Mouse (Mus musculus) heart, embryonic 13.5 days (tissue): Measurements from ENCODE around the gene Cpne9. TPM values are rescaled to one million over a fixed set of nuclear protein-coding genes. Genes with fewer than 3 reads are reported as not detected.

Source experiments
- ATAC-seq: fragments of 200-750 bp; cut with Nextera tagmentation; 2 replicates; pipeline ENCODE4 v1.8.0; 2017; ENCODE audit warnings: moderate TSS enrichment; ENCODE audit not compliant: insufficient number of reproducible peaks, low FRiP score, low TSS enrichment; ENCODE audit errors: extremely low read depth
- H3K27ac ChIP-seq: fragments of 300-500 bp; sonication (generic); replicated peaks from 2 replicates; pipeline ENCODE4 v1.5.1; 2015; ENCODE audit warnings: moderate library complexity, mild to moderate bottlenecking, inconsistent platforms
- H3K27me3 ChIP-seq: fragments of 300-500 bp; sonication (generic); replicated peaks from 2 replicates; pipeline ENCODE4 v1.6.1; 2015; ENCODE audit warnings: mild to moderate bottlenecking, inconsistent platforms
- H3K36me3 ChIP-seq: fragments of 300-500 bp; sonication (generic); 2 replicates; pipeline ENCODE4 v1.6.1; 2015; ENCODE audit warnings: mild to moderate bottlenecking, inconsistent platforms
- H3K4me1 ChIP-seq: fragments of 300-500 bp; sonication (generic); 2 replicates; pipeline ENCODE4 v1.6.1; 2015; ENCODE audit warnings: inconsistent platforms
- H3K4me2 ChIP-seq: fragments of 300-500 bp; sonication (generic); 2 replicates; pipeline ENCODE4 v1.6.1; 2015; ENCODE audit warnings: inconsistent platforms, mild to moderate bottlenecking, moderate library complexity
- H3K4me3 ChIP-seq: fragments of 300-500 bp; sonication (generic); 2 replicates; pipeline ENCODE4 v1.5.1; 2015; ENCODE audit warnings: moderate library complexity, mild to moderate bottlenecking, inconsistent platforms
- H3K9ac ChIP-seq: fragments of 300-500 bp; sonication (generic); 2 replicates; pipeline ENCODE4 v1.6.1; 2015; ENCODE audit warnings: inconsistent platforms, mild to moderate bottlenecking, moderate library complexity
- H3K9me3 ChIP-seq: fragments of 300-500 bp; sonication (generic); 2 replicates; pipeline ENCODE4 v1.6.1; 2016; ENCODE audit warnings: inconsistent platforms
- WGBS: fragments of 180-500 bp; shearing (Covaris S2); methylation state at CpG from one replicate; pipeline ENCODE4 v1.1.7; 2015; ENCODE audit warnings: mixed read lengths; 5-methylcytosine and 5-hydroxymethylcytosine counted together
- polyA plus RNA-seq: library from polyadenylated mRNA; unstranded; fragments of >200 nt; fragmentation: Nextera tagmentation; extraction: Ambion mirVana; gene quantifications from 2 replicates; pipeline ENCODE4 v1.2.1, GENCODE M21; 2015

Cpne9 gene
- polyA plus RNA-seq, 1 experiment from 2014 or later: not detected

- no peak overlapping the region for H3K9ac ChIP-seq
- H3K27me3 ChIP-seq: peaks cover 16% of the 10 kb centered on the region
- WGBS: 63% methylated on average over 6 of the region's 6 CpGs
- no peaks in the 10 kb centered on the region for H3K36me3 ChIP-seq
- H3K4me2 ChIP-seq: no peak overlapping the region
- no peaks in the 10 kb centered on the region for H3K4me1 ChIP-seq
- H3K27ac ChIP-seq: no peak overlapping the region
- no peak overlapping the region for H3K4me3 ChIP-seq
- no peak for ATAC-seq
- no peaks in the 10 kb centered on the region for H3K9me3 ChIP-seq
Observed at GRCm38 (mm10) chr6:113290346-113290745, 8.2 kb downstream of the Cpne9 start.

- no peak overlapping the region for H3K4me3 ChIP-seq
- no peaks in the 10 kb centered on the region for H3K9me3 ChIP-seq
- no peak overlapping the region for H3K9ac ChIP-seq
- no peak for ATAC-seq
- H3K4me1 ChIP-seq: no peaks in the 10 kb centered on the region
- H3K4me2 ChIP-seq: no peak overlapping the region
- peaks cover 4% of the 10 kb centered on the region for H3K27me3 ChIP-seq
- H3K27ac ChIP-seq: no peak overlapping the region
- no peaks in the 10 kb centered on the region for H3K36me3 ChIP-seq
- 38% methylated on average over 5 of the region's 5 CpGs for WGBS
Observed at GRCm38 (mm10) chr6:113292938-113293337, 10.8 kb downstream of the Cpne9 start.

GRCm38 (mm10) chr6:113296046-113296445 lies 13.9 kb downstream of the Cpne9 start:
- Histone ChIP-seq H3K9ac (no peak overlapping the region), H3K27ac (no peak overlapping the region), H3K9me3 (no peaks in the 10 kb centered on the region), H3K4me1 (no peaks in the 10 kb centered on the region), H3K4me2 (no peak overlapping the region), H3K4me3 (no peak overlapping the region), H3K36me3 (no peaks in the 10 kb centered on the region), H3K27me3 (peaks cover under 1% of the 10 kb centered on the region)
- no peak for ATAC-seq
- 72% methylated on average over 2 of the region's 2 CpGs for WGBS

DNA sequence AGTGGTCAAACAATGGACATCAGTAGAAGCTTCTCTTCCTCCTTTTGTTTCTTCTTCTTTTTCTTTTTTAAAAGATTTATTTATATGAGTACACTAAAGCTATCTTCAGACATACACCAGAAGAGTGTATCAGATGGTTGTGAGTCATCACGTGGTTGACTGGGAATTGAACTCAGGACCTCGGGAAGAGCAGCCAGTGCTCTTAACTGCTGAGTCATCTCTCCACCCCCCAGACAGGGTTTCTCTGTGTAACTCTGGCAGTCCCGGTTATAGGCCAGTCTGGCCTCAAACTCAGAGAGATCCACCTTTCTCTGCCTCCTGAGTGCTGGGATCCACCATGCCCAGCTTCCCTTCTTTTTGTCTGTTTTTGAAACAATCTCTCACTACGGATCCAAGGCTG lies 14.5 kb downstream of the Cpne9 start:
- Histone ChIP-seq H3K9ac (no peak overlapping the region), H3K36me3 (no peaks in the 10 kb centered on the region), H3K4me2 (no peak overlapping the region), H3K9me3 (no peaks in the 10 kb centered on the region), H3K4me3 (no peak overlapping the region), H3K4me1 (no peaks in the 10 kb centered on the region), H3K27me3 (no peaks in the 10 kb centered on the region; the same call in 1 of the 2 replicates), H3K27ac (no peak overlapping the region)
- 61% methylated on average over 4 of the region's 4 CpGs for WGBS
- ATAC-seq: no peak

- H3K4me2 ChIP-seq: no peak overlapping the region
- no peaks in the 10 kb centered on the region; the same call in 1 of the 2 replicates for H3K27me3 ChIP-seq
- H3K9me3 ChIP-seq: no peaks in the 10 kb centered on the region
- no peak overlapping the region for H3K9ac ChIP-seq
- H3K27ac ChIP-seq: no peak overlapping the region
- 72% methylated on average over 5 of the region's 5 CpGs for WGBS
- ATAC-seq: no peak
- no peaks in the 10 kb centered on the region for H3K36me3 ChIP-seq
- no peak overlapping the region for H3K4me3 ChIP-seq
- H3K4me1 ChIP-seq: peaks cover 11% of the 10 kb centered on the region
Observed at GRCm38 (mm10) chr6:113301350-113301749, 19.2 kb downstream of the Cpne9 start.

- WGBS: 15% methylated on average over 3 of the region's 3 CpGs
- H3K27me3 ChIP-seq: no peaks in the 10 kb centered on the region; the same call in 1 of the 2 replicates
- H3K36me3 ChIP-seq: no peaks in the 10 kb centered on the region
- H3K27ac ChIP-seq: no peak overlapping the region
- H3K9ac ChIP-seq: no peak overlapping the region
- no peak overlapping the region for H3K4me3 ChIP-seq
- H3K4me1 ChIP-seq: peaks cover 11% of the 10 kb centered on the region
- no peak overlapping the region for H3K4me2 ChIP-seq
- no peaks in the 10 kb centered on the region for H3K9me3 ChIP-seq
- no peak for ATAC-seq
Observed at GRCm38 (mm10) chr6:113302258-113302657, 20.2 kb downstream of the Cpne9 start.

DNA sequence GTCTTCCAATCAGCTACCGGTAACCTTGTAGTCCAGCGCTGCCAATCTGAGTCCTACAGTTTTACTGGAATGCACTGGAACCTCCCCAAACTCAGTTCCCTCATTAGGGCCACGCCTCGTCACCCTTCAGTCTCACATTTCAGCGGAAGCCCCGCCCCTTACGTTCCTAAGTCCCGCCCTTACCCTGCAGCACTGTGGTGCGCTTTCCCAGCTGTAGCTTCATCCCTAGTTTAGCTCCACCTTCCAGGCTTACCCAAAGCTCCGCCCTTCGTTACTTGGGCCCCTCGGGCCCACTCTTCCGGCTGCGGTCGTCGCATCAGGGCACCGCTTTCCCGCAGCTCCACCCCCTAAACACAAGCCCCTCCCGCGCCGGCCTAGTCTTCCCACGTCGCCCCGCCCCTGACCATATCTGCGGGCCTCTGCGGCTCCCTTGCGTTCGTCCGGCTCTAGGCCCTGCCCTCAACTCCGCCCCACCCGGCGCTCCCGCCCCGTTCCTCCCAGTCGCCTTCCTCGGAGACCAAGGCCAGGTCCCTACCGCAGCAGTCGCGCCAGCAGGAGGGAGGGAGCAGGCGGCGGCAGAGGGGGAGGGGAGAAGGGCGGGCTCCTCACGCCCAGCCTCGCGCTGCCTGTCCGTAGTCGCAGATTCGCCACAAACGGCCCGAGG lies 24.3 kb downstream of the Cpne9 start:
- Histone ChIP-seq H3K36me3 (peaks cover 16% of the 10 kb centered on the region), H3K4me3 (peak overlapping the region; percentile 98), H3K4me2 (peak overlapping the region; percentile 100), H3K27me3 (no peaks in the 10 kb centered on the region; the same call in 1 of the 2 replicates), H3K9ac (peak overlapping the region; percentile 99), H3K4me1 (peaks cover 35% of the 10 kb centered on the region), H3K9me3 (no peaks in the 10 kb centered on the region), H3K27ac (peak overlapping the region; percentile 99)
- WGBS: 1% methylated on average over 50 of the region's 50 CpGs
- ATAC-seq: peak; percentile 96

GRCm38 (mm10) chr6:113306986-113307349 lies 24.9 kb downstream of the Cpne9 start, which contains the start of gene Brpf1:
TSS of gene Brpf1 (plus strand) at chr6:113307137.
- peaks cover 35% of the 10 kb centered on the region for H3K4me1 ChIP-seq
- H3K27me3 ChIP-seq: no peaks in the 10 kb centered on the region; the same call in 1 of the 2 replicates
- peak within 1 kb of the TSS; percentile 98 for H3K4me3 ChIP-seq
- H3K9me3 ChIP-seq: no peaks in the 10 kb centered on the region
- peaks cover 19% of the 10 kb centered on the region for H3K36me3 ChIP-seq
- H3K4me2 ChIP-seq: peak within 1 kb of the TSS; percentile 100
- ATAC-seq: peak; percentile 21; the same call in 1 of the 2 replicates
- peak within 1 kb of the TSS; percentile 99 for H3K9ac ChIP-seq
- H3K27ac ChIP-seq: peak within 1 kb of the TSS; percentile 99
- 1% methylated on average over 32 of the region's 32 CpGs for WGBS

- no peak for ATAC-seq
- H3K27ac ChIP-seq: peak overlapping the region; percentile 99
- H3K4me3 ChIP-seq: peak overlapping the region; percentile 98
- peak overlapping the region; percentile 100 for H3K4me2 ChIP-seq
- under 1% methylated on average over 34 of the region's 34 CpGs for WGBS
- no peaks in the 10 kb centered on the region; the same call in 1 of the 2 replicates for H3K27me3 ChIP-seq
- peak overlapping the region; percentile 99 for H3K9ac ChIP-seq
- H3K9me3 ChIP-seq: no peaks in the 10 kb centered on the region
- peaks cover 35% of the 10 kb centered on the region for H3K4me1 ChIP-seq
- peaks cover 25% of the 10 kb centered on the region for H3K36me3 ChIP-seq
Observed at GRCm38 (mm10) chr6:113307481-113308121, 25.5 kb downstream of the Cpne9 start.

GRCm38 (mm10) chr6:113308141-113308540 lies 26.0 kb downstream of the Cpne9 start:
- peak overlapping the region; percentile 98 for H3K4me3 ChIP-seq
- H3K9ac ChIP-seq: peak overlapping the region; percentile 99
- peak overlapping the region; percentile 100 for H3K4me2 ChIP-seq
- peak overlapping the region; percentile 99 for H3K27ac ChIP-seq
- WGBS: 26% methylated on average over 5 of the region's 5 CpGs
- no peaks in the 10 kb centered on the region for H3K9me3 ChIP-seq
- H3K27me3 ChIP-seq: no peaks in the 10 kb centered on the region; the same call in 1 of the 2 replicates
- peaks cover 36% of the 10 kb centered on the region for H3K4me1 ChIP-seq
- ATAC-seq: no peak
- peaks cover 30% of the 10 kb centered on the region for H3K36me3 ChIP-seq

DNA sequence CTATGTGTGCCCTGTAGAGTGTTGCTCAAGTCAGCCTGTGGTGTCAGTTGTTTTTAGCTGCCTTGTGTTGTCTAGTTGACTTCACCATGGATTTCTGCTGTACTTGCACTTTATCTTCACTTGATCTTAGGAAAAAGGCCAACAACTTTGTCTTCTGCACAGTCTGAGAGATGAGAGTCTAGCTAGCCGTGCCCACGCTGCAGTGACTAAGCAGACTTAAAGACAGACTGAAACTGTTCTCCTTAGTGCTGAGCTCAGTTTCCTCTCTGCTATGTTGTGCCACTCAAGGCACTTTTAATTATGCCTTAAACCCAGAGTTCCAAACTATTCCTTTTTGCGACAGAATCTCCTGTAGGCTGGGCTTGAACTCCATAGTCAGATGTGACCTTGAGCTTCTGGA lies 33.9 kb downstream of the Cpne9 start:
- 88% methylated on average over 3 of the region's 3 CpGs for WGBS
- no peak overlapping the region for H3K4me2 ChIP-seq
- H3K27ac ChIP-seq: no peak overlapping the region
- no peak overlapping the region for H3K4me3 ChIP-seq
- H3K27me3 ChIP-seq: no peaks in the 10 kb centered on the region
- H3K4me1 ChIP-seq: peaks cover 17% of the 10 kb centered on the region
- H3K9ac ChIP-seq: no peak overlapping the region
- no peak for ATAC-seq
- peaks cover 95% of the 10 kb centered on the region for H3K36me3 ChIP-seq
- no peaks in the 10 kb centered on the region for H3K9me3 ChIP-seq
